Mouse (Mus musculus): ENCODE results near the gene Mall. TPM values are rescaled to one million over a fixed set of nuclear protein-coding genes. Genes with fewer than 3 reads are reported as not detected.

Mall gene
- 0.61 TPM in 1 of 2 replicates, not detected in the other for total RNA-seq (2017)

DNA sequence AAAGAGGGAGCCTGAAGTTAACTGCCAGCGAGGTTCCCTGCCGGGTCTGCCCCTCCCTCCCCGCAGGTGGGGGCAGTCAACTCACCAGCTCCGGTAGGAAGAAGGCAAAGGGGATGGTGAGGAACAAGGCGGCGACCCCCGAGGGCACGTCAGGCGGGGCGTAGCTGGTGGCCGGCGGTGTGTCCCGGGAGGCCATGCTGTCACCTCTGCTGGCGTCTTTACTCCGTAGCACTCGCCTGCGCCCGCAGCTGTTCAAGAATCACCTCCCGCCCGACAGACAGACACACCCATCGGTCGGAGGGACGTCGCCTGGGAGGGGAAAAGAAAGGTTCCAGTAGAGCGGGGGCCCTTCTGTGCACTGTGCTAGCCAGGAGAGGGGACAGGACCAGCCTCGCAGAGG is at the start of gene Mall:
Gene Mall (minus strand): TSS at position 262 of the 400 bp plus-strand sequence.
- ATAC-seq (ENCODE audit: extremely low read depth, insufficient number of reproducible peaks, low FRiP score, poor library complexity, severe bottlenecking): no peak

DNA sequence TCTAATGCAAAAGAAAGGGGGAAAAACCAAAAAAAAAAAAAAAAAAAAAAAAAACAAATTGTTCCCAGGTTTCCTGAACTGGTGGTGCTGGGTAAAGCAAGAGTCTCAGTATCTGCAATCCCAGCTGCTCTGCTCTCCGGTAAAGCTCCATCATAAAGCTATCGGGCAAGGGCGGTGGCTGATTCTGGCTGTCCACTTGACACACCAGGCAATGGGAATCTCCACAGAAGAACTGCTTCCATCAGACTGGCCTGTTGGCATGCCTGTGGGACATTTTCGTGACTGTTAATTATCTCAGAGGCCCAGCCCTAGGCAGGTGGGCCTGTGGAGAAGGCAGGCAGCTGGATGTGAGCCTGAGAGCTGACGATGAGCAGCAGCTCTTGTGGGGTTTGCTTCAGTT is 48.7 kb upstream of the Mall start:
- no peak for ATAC-seq (ENCODE audit: extremely low read depth, insufficient number of reproducible peaks, low FRiP score, poor library complexity, severe bottlenecking)

DNA sequence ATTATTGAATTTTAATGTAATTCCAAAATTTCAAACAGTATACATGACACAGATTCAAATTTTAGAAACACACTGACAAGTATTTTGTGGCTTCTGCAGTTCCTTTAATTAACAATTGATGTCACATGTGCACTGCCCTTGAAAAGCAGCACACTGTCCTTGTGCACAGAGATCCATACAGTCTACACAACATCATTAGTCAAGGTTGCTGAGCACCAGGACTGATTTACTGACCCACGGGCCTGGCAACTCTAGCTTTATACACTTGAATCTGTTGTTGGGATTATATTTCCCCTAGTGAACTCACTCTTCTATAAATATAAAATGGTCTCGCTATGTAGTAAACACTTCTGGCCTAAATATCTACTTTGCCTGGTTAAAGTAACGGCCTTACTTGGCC is 45.3 kb upstream of the Mall start:
- ATAC-seq (ENCODE audit: extremely low read depth, insufficient number of reproducible peaks, low FRiP score, poor library complexity, severe bottlenecking): no peak

DNA sequence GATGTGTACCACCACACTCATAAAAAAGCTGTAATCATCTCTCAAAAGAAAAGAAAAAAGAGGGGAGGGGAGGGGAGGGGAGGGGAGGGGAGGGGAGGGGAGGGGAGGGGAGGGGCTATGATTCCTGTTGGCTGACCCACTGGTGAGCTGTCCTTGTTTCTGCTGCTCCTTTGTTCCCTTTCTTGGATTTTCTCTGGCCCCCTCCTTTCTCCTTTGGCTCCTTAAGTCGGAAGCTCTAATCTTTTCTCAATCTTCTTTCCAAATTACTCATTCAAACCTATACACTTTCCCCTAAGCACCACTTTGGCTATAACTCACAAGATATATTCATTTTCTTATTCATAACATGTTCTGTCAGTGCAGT is 44.8 kb upstream of the Mall start:
- no peak for ATAC-seq (ENCODE audit: extremely low read depth, insufficient number of reproducible peaks, low FRiP score, poor library complexity, severe bottlenecking)

DNA sequence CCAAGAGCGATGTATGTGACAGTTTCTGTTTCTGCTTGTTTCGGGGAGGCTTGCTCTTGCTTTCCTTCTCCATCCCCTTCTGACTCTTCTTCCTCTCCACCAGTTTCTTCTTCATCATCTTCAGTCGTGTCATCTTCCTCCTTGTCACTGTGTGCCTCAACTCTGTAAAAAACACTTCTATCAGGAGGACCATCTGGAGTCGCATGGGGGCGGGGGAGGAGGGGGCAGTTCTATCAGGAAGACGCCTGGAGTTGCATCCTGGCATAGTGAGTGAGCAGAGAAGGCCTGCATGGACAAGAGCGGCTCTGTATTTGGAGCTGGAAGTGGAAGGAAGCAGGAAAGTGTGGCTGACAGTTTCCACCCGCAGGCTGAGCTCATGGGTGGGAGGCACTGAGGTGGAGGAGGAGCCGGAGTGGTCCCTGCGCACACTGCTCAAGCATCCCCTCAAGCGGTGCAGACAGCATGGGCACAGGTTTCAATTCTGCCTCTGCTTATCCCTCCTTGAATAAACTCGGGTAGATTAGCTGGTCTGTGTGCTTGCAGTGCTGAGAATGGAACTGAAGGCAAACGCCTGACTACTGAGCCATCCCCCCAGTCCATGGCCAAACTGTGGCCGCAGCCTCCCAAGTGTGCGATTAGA is 44.3 kb upstream of the Mall start:
- no peak for ATAC-seq (ENCODE audit: extremely low read depth, insufficient number of reproducible peaks, low FRiP score, poor library complexity, severe bottlenecking)

DNA sequence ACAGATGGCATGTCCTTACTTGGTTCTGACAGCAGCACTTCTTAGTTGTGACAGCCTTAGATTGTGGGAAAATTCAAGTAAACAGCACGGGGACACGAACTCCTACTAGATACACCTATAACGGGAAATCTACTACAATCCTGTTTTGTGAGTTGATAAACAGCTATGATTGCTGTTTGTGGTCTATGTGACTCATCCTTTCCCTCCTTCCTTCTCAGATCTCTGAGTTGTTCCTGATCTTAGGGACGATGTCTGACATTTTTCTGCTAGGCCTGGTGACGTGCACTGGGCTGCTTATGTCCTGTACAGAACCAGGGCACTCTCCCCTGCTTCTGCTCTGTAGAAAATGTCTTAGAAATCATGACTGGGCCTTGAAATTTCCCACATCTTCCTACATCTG is 31.9 kb upstream of the Mall start:
- no peak for ATAC-seq (ENCODE audit: extremely low read depth, insufficient number of reproducible peaks, low FRiP score, poor library complexity, severe bottlenecking)

DNA sequence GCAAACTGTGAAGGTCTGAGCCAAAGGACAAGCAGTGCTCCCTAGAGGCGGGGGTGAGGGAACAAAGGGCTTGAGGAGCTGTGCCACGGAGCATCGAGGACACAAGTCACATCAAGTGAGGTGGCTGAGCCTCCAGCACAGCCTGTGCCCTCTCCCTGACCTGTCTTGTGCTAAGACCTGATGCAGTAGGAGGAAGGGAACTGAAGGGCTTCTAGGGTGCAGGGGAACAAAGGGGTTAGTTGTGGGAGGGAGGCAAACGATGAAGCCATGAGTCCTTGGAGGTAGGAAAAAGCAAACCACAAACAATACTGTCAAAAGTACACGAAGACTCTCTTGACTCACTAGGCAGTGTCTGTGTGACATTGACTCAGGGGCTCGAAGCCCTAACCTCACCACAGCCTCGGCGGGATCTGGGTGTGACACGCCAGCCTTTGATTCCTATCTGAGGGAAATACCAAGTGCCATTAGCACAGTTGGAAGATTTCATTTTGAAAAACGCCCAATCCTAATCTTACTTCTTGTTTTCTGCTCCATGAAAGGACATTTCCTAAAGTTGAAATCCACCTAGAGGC is 30.8 kb upstream of the Mall start:
- ATAC-seq (ENCODE audit: extremely low read depth, insufficient number of reproducible peaks, low FRiP score, poor library complexity, severe bottlenecking): no peak

DNA sequence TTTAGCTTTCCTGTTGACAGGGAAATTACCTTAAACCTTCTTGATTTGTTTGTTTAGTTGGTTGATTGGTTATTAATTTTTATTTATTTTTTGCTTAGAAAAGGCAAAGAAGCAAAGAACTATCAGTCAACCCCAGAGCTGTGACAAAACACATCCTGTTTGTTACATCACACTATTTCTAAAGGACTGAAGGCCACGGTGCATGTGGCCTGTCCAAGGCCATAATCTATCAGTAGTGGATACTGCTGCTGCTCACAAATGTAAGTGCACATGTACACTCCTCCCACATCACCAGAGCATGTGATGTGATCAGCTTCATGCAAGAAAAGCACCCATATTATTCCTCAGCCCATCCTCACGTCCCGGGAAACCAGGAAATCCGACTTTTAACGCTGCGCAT is 30.3 kb upstream of the Mall start:
- no peak for ATAC-seq (ENCODE audit: extremely low read depth, insufficient number of reproducible peaks, low FRiP score, poor library complexity, severe bottlenecking)

DNA sequence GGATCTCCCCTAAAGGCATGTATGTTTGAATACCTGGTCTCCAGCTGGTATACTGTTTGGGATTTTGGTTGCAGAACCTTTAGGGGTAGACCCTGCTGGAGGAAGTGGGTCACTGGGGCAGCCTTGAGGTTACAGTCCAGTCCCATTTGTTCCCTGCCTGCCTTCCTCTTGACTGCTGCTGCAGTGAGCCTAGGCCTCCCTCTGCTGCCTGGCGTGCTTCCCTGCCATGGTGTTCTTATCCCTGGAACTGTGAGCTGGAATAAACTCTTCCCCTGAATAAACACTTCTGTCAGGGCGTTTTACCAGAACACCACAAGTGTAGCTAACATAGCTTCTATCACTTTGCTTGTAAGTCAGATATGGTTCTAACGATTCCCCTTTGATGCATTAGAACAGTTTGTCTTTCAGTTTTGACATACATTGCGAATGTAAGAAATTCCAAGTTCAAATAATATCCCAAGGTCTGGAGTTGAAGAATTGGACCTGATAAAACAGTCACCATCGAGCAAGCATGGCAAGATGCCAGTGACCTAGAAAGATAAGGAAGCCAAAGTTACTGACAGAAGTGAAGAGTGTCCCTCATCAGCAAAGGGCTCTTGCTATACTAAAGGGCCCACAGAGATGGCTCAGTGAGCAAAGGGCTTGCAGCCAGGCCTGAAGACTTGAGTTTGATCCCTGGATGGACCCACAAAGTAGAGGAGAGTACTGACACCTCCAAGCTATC is 29.6 kb upstream of the Mall start:
- no peak for ATAC-seq (ENCODE audit: extremely low read depth, insufficient number of reproducible peaks, low FRiP score, poor library complexity, severe bottlenecking)

DNA sequence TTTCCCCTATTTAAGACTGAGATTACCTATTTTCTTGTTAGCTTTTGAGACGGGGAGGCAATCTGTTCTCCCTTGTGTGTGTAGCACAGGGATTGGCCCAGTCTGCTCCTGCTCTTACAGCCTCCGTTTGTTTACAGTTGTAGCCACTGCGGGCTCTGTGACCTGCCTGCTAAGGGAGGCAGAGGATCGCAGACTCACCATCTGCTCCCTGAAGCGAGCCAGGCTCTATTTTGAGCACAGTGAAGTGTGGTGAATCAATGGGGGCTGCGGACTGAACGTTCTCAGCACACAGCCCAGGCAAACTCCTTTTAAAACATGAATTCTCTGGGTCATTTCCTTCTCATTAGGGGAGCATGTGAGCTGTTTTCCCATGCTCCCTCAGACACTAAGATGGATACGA is 27.4 kb upstream of the Mall start:
- ATAC-seq (ENCODE audit: extremely low read depth, insufficient number of reproducible peaks, low FRiP score, poor library complexity, severe bottlenecking): no peak

DNA sequence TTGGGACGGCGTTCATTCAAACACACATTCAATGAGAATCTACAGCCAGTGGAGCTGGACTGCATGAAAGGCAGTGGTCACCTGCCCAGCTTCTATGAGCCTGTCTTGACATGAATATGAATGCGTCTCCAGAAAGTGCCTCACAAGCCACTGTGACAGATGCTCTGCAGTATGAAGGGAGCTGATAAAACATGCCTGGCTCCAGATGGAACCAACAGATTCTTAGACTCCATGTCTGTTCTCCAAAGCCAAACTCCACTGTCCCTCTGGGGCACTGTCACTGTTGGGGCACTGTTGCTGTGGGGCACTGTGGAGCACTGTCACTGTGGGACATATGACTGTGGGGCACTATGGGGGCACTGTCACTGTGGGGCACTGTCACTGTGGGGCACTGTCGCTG is 24.4 kb upstream of the Mall start:
- no peak for ATAC-seq (ENCODE audit: extremely low read depth, insufficient number of reproducible peaks, low FRiP score, poor library complexity, severe bottlenecking)

DNA sequence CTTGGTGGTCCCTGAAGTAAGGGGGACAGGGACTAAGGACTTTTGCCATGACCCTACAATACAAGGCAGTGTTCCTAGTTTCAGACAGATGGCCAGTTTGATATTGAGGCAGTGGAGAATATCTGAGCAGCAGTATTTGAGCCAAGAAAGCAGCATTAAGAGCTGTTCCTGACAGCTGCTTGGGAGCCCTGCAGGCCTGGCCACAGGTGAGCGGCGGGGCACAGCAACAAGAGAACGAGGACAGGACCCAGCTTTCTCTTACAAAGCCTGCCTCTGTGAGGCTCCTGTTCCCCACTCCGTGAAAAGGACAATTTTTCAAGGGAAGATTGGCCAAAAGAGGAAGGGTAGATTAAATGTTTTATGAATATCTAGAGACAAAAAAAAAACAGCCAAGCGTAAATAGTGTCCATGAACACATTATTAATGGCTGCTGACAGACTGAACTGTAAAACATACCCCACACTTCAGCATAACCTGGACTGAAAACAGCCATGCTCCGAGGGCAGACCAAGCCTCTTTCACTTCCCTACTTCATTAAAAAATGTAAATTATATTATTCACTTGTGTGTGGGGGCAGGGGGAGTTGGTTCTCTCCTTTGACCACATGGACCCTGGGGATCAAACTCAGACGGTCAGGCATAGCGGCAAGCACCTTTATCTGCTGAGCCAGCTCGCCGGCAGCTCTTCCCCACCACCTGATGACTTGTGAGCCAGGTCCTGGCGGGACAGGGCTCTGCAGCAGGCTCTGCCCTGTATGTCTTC is 22.3 kb upstream of the Mall start:
- ATAC-seq (ENCODE audit: extremely low read depth, insufficient number of reproducible peaks, low FRiP score, poor library complexity, severe bottlenecking): no peak

DNA sequence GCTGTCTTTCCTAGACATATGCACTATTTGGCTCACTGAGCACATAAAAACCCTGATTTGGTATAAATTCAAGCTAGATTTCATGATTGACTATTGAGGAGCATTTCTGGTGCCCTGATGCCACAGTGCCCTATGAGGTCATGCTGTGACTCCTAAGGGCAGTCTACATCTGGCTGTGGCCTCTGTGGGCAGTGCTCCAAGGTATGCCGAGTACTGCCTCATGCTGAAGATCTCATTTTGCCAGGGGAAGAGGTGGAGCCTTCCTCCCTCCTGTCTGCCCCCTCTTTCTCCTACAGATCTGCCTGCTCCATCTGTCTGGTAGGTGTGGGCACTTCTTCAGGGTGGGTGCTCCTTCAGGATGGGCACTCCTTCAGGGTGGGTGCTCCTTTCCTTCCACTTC is 19.6 kb upstream of the Mall start:
- no peak for ATAC-seq (ENCODE audit: extremely low read depth, insufficient number of reproducible peaks, low FRiP score, poor library complexity, severe bottlenecking)

DNA sequence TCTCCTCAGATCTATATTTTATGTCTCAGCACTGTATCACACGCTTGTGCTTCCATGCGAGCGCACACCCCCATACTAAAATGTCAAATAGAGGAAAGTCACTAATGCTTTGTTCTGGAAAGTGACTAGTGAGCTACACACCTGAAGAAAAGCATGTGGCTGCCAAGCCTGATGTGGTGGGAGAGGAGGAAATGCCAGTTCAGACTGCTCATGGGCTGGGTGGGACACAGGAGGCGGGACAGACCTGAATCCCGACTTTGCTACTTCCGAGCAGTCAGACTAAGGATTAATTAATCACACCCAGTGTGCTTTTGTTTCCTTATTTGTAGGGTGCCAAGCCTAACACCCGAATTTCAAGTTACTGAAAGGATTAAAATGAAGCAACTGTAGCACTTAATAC is 18.6 kb upstream of the Mall start:
- no peak for ATAC-seq (ENCODE audit: extremely low read depth, insufficient number of reproducible peaks, low FRiP score, poor library complexity, severe bottlenecking)

DNA sequence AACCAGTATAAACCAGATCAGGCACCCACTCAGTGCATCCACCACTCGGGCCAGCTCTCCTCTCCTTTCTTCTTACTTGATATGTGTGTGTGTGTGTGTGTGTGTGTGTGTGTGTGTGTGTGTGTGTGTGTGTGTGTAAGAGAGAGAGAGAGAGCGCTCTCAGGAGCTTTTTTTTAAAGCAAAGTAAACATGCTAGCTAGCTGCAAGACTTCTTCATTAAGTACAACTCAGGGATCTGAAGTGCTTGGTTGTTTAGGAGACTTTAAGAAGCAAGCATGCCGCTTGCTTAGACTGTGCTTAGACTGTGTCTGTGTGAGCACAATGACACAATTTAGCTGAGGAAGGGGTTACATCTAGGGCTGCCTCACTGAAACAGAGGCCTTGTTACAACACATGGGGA is 12.9 kb upstream of the Mall start:
- no peak for ATAC-seq (ENCODE audit: extremely low read depth, insufficient number of reproducible peaks, low FRiP score, poor library complexity, severe bottlenecking)

DNA sequence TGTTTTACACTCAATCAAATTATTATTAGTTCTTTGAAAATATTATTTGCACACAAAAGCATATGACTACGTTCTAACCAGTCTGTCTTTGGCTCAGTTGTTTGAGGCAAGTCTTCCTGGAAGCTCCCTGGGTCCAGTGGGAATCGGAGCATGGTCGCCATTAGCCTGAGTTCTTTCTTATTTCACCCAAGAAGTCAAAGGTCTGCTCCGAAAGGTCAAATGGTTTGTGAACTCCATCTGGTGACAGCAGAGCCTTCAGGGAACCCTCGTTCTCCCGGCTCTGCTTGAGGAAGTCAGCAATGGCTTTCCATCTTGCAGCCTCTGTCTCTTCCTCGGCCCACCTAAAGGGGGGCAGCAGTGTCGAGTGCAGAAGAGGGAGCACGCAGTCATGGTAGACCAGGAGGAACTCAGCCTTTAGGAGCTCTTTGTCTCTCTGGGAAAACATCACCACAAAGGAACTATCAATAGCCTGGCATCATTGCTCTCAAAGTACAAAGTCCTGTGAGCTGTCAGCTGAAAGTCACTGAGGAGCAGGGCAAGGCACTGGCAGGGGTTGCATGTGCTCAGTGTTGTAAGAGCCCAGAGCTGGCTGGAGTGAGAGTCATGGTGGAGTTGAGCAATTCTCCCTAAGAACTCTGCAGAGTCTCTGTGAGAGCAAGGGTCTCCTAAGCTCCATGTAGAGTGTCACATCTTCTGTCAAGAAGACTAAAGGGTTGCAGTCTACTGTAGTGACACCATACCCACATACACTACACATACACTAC is 11.2 kb upstream of the Mall start:
- no peak for ATAC-seq (ENCODE audit: extremely low read depth, insufficient number of reproducible peaks, low FRiP score, poor library complexity, severe bottlenecking)

DNA sequence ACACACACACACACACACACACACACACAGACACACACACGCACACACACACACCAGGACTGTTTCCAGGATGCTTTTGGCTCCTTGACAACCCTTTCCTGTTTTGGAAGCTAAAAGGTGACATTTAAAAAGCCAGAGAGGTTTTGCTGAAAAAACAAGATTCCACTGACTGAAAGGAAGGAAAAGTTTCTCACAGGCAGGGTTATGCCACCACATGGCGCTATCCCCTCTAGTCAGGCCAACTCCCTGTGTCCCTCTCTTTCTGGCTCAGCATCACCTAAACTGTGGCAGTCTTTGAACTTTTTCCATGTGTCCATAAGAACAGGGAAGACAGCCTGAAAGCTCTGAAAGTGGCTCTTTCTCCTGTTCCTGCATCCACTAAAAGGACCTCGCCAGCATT is 8.2 kb upstream of the Mall start:
- ATAC-seq (ENCODE audit: extremely low read depth, insufficient number of reproducible peaks, low FRiP score, poor library complexity, severe bottlenecking): no peak

DNA sequence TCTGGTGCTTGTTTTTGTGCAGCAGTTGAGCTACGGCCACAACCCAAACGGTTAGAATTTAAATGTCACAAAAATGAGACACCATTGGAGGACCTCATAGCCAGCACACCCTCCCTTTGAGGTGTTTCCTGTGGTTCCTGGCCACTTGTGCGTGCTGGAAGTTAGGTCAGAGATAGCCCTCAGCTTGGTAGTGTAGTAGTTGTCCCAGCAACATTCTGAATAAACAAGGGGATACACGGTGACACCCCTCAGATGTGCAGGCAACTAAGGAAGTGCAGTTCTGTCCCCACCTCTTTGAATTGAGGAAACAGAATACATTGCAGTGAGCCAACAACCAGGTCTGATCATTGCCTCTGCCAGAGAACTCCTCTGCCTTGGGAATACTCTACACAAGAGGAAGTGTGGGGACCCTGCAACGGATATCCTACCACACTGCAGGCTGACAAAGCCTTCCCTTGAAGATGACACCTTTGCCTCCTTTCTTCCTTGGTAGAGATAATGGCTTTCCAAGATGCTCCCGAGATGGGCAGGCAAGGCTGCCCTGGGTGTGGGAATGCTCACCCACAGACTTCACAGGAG is 7.0 kb upstream of the Mall start:
- no peak for ATAC-seq (ENCODE audit: extremely low read depth, insufficient number of reproducible peaks, low FRiP score, poor library complexity, severe bottlenecking)

Measured in neutrophil, adult 5-6 weeks (primary cell).